12 mouse cellular contexts compared by ENCODE assay signal in the genomic region with DNA sequence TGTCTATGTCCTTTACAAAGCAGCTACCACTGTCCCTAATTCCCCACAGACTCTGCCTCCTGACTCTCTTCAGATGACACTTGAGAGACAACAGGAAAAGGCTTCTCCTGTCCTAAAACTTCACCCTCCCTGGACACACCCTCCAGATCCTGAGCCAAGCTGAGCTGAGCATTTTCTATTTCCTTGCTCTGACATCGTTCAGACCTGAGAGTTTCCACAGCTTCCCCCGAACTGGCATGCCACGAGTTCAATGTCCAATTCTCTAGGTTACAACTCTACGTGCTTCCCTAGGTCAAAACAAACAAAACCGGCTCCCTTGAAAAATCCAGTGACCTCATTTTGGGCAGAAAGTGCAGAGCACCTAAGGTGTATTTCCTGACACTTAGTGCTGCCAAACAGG.
A peak's percentile ranks its signal among the peaks of the same experiment; 100 is the strongest.
DNase-seq lines count a peak whose midpoint lies in the region; ATAC-seq and TF ChIP-seq lines count a peak whose summit lies in the region.
"Had no signal": no experiment of that assay in that cellular context is flagged by ENCODE, and none has a peak within 500 bp of the region (broad histone marks: within the 10 kb centered on the region; RNA-seq: fewer than 3 reads in every experiment).

No protein-coding gene starts in this region.

- H3K4me2 ChIP-seq in limb, embryonic 13.5 days (replicated peaks) = no peak overlapping the region
- H3K4me2 ChIP-seq in forebrain, embryonic 12.5 days = no peak overlapping the region
- H3K4me2 ChIP-seq: hindbrain, embryonic 15.5 days had no signal

- no peak for TF ChIP-seq CTCF in gastrocnemius, adult 2 months (IDR thresholded peaks at IDR 0.05)

- peak; percentile 51 for DNase-seq in gastrocnemius, adult 2 months
- DNase-seq in gastrocnemius, postnatal 14 days = no peak
- no peak for DNase-seq in limb, embryonic 10.5 days (ENCODE audit: low spot score)
- peak; percentile 58 for DNase-seq in kidney, postnatal 14 days
- DNase-seq in lung, postnatal 36 days = peak; percentile 48
- DNase-seq in Muller cell, postnatal 12 days (ENCODE audit: inconsistent ontology term) = no peak
- DNase-seq: gastrocnemius, postnatal 36 days; layer of hippocampus, postnatal 36 days; thymus, adult 2 months had no signal

- H3K4me3 ChIP-seq in gastrocnemius, adult 2 months = peak overlapping the region; percentile 35
- no peak overlapping the region for H3K4me3 ChIP-seq in limb, embryonic 13.5 days
- H3K4me3 ChIP-seq in limb, embryonic 10.5 days = no peak overlapping the region
- no peak overlapping the region for H3K4me3 ChIP-seq in forebrain, embryonic 12.5 days (replicated peaks)
- H3K4me3 ChIP-seq: hindbrain, embryonic 15.5 days had no signal

- WGBS in limb, embryonic 13.5 days = 49% methylated on average over 5 of the region's 5 CpGs
- 69% methylated on average over 5 of the region's 5 CpGs for WGBS in limb, embryonic 10.5 days
- 80% methylated on average over 5 of the region's 5 CpGs for WGBS in forebrain, embryonic 12.5 days

- H3K27me3 ChIP-seq in limb, embryonic 13.5 days = no peaks in the 10 kb centered on the region
- no peaks in the 10 kb centered on the region for H3K27me3 ChIP-seq in limb, embryonic 10.5 days (ENCODE audit: low read depth, poor library complexity, severe bottlenecking)
- H3K27me3 ChIP-seq in forebrain, embryonic 12.5 days = peaks cover 27% of the 10 kb centered on the region; the same call in 1 of the 2 replicates
- H3K27me3 ChIP-seq: hindbrain, embryonic 15.5 days had no signal

- intact Hi-C loops in gastrocnemius, adult 2 months (cut with DNase I) = no loop called here
- intact Hi-C loops in gastrocnemius, postnatal 14 days (cut with DNase I; ENCODE audit: low total_unique reads) = no loop called here

- peak overlapping the region; percentile 66 for H3K27ac ChIP-seq in gastrocnemius, adult 2 months
- peak overlapping the region; percentile 39; the same call in 1 of the 2 replicates for H3K27ac ChIP-seq in limb, embryonic 13.5 days
- no peak overlapping the region for H3K27ac ChIP-seq in limb, embryonic 10.5 days
- H3K27ac ChIP-seq in forebrain, embryonic 12.5 days = no peak overlapping the region
- H3K27ac ChIP-seq: hindbrain, embryonic 15.5 days had no signal

- peaks cover 12% of the 10 kb centered on the region for H3K36me3 ChIP-seq in limb, embryonic 13.5 days
- peaks cover 22% of the 10 kb centered on the region for H3K36me3 ChIP-seq in limb, embryonic 10.5 days
- no peaks in the 10 kb centered on the region for H3K36me3 ChIP-seq in forebrain, embryonic 12.5 days (replicated peaks)
- H3K36me3 ChIP-seq: hindbrain, embryonic 15.5 days had no signal

- peaks cover 33% of the 10 kb centered on the region for H3K4me1 ChIP-seq in limb, embryonic 13.5 days
- peaks cover 17% of the 10 kb centered on the region for H3K4me1 ChIP-seq in limb, embryonic 10.5 days
- H3K4me1 ChIP-seq in forebrain, embryonic 12.5 days = no peaks in the 10 kb centered on the region

- H3K9me3 ChIP-seq in limb, embryonic 13.5 days = no peaks in the 10 kb centered on the region
- H3K9me3 ChIP-seq in limb, embryonic 10.5 days (replicated peaks) = no peaks in the 10 kb centered on the region
- no peaks in the 10 kb centered on the region for H3K9me3 ChIP-seq in forebrain, embryonic 12.5 days
- H3K9me3 ChIP-seq: hindbrain, embryonic 15.5 days had no signal

- no peak for ATAC-seq in limb, embryonic 13.5 days (ENCODE audit: low FRiP score, low read depth)
- no peak for ATAC-seq in forebrain, embryonic 12.5 days (ENCODE audit: low FRiP score)

- no peak overlapping the region for H3K9ac ChIP-seq in limb, embryonic 13.5 days
- no peak overlapping the region for H3K9ac ChIP-seq in forebrain, embryonic 12.5 days
- H3K9ac ChIP-seq: hindbrain, embryonic 15.5 days had no signal

Comparison
In these comparisons a context has a peak if more than half of its experiments do, and no peak if none do; other contexts are left out.
1. DNase-seq: peak in gastrocnemius, adult 2 months (single experiment), kidney, postnatal 14 days (single experiment) and lung, postnatal 36 days (single experiment); none in gastrocnemius, postnatal 14 days (single experiment), limb, embryonic 10.5 days (single experiment) and Muller cell, postnatal 12 days (single experiment).
2. H3K27ac ChIP-seq: peak in gastrocnemius, adult 2 months (single experiment) and limb, embryonic 13.5 days (single experiment); none in limb, embryonic 10.5 days (single experiment) and forebrain, embryonic 12.5 days (single experiment).